Mouse (Mus musculus): Measurements from ENCODE around the gene Gm20388. TPM values are rescaled to one million over a fixed set of nuclear protein-coding genes. Genes with fewer than 3 reads are reported as not detected.

Gm20388 gene
- polyA plus RNA-seq, 1 experiment from 2014 or later = 3.6 TPM

DNA sequence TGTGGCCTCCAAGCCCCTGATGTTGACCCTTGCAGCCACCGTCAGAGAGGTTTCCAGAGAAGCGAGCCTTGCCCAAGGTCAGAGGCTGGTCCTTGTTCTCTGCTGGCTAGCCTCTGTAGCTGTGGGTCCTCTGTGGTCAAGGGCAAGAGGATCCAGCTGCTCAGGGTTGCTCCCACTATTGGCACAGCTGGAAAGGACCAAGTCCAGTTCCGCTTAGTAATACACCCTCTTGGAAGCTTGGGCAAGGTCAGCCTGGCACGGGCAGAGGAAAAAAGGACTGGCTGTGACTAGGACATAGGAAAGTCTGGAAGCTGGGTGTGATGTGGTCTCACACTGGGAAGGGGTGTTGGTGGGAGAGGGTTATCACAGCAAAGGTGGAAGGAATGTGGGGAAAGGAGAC is 538.5 kb downstream of the Gm20388 start:
- DNase-seq (ENCODE audit: low spot score) = no peak
- H3K4me3 ChIP-seq = peak overlapping the region; percentile 36; the same call in 1 of the 2 replicates
- peaks cover 59% of the 10 kb centered on the region for H3K4me1 ChIP-seq
- H3K27me3 ChIP-seq (replicated peaks; ENCODE audit: low read depth, poor library complexity, severe bottlenecking) = peaks cover 69% of the 10 kb centered on the region
- H3K9me3 ChIP-seq = no peaks in the 10 kb centered on the region
- WGBS = 73% methylated on average over 4 of the region's 4 CpGs
- H3K27ac ChIP-seq (replicated peaks) = peak overlapping the region; percentile 73; the same call in 1 of the 2 replicates
- H3K36me3 ChIP-seq (replicated peaks) = no peaks in the 10 kb centered on the region

DNA sequence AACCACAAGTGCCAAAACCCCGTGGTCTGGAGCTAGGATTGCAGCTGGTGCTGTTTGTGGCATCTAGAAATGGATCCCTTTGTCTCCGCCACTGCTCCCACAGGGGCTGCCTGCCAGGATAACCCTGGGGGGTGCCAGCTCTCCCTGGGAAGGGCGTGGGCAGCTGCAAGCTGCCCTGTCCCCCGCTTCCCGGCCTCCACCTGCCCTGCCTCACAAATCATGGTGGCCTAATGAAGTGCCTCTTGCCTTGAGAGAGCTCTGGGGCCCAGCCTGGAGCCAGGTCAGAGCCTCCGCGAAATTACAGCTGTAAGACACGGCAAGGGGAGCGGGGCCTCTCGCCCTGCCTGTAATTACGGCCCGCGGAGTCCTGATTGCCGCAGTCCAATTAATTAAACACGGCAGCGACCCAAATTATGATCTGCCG is 539.0 kb downstream of the Gm20388 start:
- H3K4me1 ChIP-seq = peaks cover 58% of the 10 kb centered on the region
- H3K9me3 ChIP-seq = no peaks in the 10 kb centered on the region
- peak overlapping the region; percentile 73 for H3K27ac ChIP-seq (replicated peaks)
- H3K27me3 ChIP-seq (replicated peaks; ENCODE audit: low read depth, poor library complexity, severe bottlenecking) = peaks cover 69% of the 10 kb centered on the region
- 20% methylated on average over 17 of the region's 17 CpGs for WGBS
- DNase-seq (ENCODE audit: low spot score) = peak; percentile 56
- no peaks in the 10 kb centered on the region for H3K36me3 ChIP-seq (replicated peaks)
- peak overlapping the region; percentile 36 for H3K4me3 ChIP-seq

DNA sequence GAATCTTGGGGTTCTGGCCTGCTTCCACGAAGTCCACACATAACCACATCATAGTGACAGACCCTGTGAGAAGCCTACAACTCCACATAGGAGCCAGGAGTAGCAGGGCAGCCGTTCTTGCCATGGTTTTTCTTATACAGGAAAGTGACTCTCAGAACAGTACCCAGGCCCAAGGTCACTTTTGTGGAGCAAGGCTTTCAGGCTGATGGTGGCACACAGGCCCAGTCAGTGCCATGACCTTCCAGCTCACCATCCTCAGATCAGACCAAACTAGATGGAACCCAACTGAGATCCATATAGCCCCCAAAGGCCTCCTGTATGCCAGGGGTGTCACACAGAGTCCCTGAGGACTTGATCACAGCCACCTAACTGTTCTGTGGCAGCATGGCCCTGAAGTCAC is 541.5 kb downstream of the Gm20388 start:
- no peaks in the 10 kb centered on the region for H3K9me3 ChIP-seq
- no peak for DNase-seq (ENCODE audit: low spot score)
- H3K27me3 ChIP-seq (replicated peaks; ENCODE audit: low read depth, poor library complexity, severe bottlenecking) = peaks cover 69% of the 10 kb centered on the region
- WGBS = 91% methylated on average over 2 of the region's 2 CpGs
- H3K4me3 ChIP-seq = no peak overlapping the region
- H3K4me1 ChIP-seq = peaks cover 66% of the 10 kb centered on the region
- no peak overlapping the region for H3K27ac ChIP-seq (replicated peaks)
- H3K36me3 ChIP-seq (replicated peaks) = no peaks in the 10 kb centered on the region

DNA sequence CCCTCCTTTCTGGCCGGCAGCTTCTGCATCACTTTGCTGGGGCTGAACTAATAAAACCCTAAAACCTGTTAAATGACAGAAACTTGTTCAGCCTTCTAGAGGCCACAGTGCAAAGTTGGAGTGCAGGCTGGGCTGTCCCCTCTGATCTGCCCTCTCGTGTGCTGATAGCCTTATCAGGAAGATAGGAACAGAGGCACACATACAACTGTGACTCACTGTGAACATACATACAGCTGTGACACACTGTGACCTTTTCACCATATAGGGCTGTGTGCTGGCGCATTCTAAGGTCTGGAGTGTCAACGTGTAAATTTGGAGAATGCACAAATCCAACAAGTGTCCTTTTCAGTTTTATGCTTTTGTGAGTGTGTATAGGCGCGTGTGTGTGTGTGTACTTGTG is 543.8 kb downstream of the Gm20388 start:
- Histone ChIP-seq H3K9me3 (no peaks in the 10 kb centered on the region), H3K27ac (replicated peaks) (no peak overlapping the region), H3K36me3 (replicated peaks) (no peaks in the 10 kb centered on the region), H3K4me3 (no peak overlapping the region), H3K27me3 (replicated peaks; ENCODE audit: low read depth, poor library complexity, severe bottlenecking) (peaks cover 61% of the 10 kb centered on the region), H3K4me1 (peaks cover 62% of the 10 kb centered on the region)
- WGBS = 79% methylated on average over 6 of the region's 6 CpGs
- DNase-seq (ENCODE audit: low spot score) = no peak

DNA sequence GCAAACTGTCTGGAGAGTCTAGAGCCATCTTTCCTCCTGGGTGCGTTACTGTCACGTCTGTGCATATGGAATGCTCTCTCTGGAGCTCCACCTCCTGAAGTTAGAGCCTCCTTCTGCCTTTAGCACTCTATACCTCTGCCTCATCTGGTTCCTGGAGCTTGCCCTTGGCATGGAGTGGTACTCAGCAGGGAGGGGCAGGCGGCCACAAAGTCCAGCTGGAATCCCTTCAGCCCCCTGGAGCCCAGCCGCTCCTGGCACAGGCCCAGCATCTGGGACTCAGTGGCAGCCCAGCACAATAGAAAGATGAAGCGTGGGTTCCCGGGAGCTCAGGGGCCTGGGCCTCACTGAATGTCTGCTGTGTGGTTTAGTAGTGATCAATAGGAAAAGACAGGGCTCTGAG is 549.7 kb downstream of the Gm20388 start:
- peaks cover 74% of the 10 kb centered on the region for H3K4me1 ChIP-seq

DNA sequence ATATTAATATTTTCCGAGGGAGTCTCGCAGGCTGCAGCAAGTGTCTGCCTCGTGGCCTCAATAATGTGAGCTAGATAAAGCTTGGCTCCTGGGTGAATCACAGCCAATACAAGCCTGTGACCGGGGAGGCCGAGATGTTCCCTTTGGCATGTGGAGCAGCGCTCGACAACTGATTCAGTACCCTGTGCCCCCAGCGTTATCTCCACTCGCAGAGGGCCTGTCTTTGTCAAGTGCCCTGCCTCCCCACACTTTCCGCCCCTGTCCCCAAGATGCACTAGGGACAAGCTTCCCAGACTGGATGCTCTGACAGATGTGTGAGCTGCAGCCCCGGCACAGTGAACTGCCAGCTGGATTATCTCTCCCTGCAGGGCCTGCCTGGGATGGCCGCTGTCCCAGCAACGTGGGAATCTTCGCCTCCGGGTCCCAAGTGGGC is 551.5 kb downstream of the Gm20388 start:
- H3K9me3 ChIP-seq = no peaks in the 10 kb centered on the region
- 44% methylated on average over 15 of the region's 15 CpGs for WGBS
- no peak overlapping the region for H3K4me3 ChIP-seq
- DNase-seq (ENCODE audit: low spot score) = no peak
- no peak overlapping the region for H3K27ac ChIP-seq (replicated peaks)
- no peaks in the 10 kb centered on the region for H3K36me3 ChIP-seq (replicated peaks)
- peaks cover 71% of the 10 kb centered on the region for H3K27me3 ChIP-seq (replicated peaks; ENCODE audit: low read depth, poor library complexity, severe bottlenecking)
- H3K4me1 ChIP-seq = peaks cover 72% of the 10 kb centered on the region

More for the DNA sequence above, 549.7 kb downstream of the Gm20388 start:
- WGBS = 71% methylated on average over 6 of the region's 6 CpGs
- no peak for DNase-seq (ENCODE audit: low spot score)
- Histone ChIP-seq H3K4me3 (no peak overlapping the region), H3K27me3 (replicated peaks; ENCODE audit: low read depth, poor library complexity, severe bottlenecking) (peaks cover 63% of the 10 kb centered on the region), H3K36me3 (replicated peaks) (no peaks in the 10 kb centered on the region), H3K9me3 (no peaks in the 10 kb centered on the region), H3K27ac (replicated peaks) (0 out of 2 replicates have a peak overlapping the region, but pooled peaks have one; percentile 37)

DNA sequence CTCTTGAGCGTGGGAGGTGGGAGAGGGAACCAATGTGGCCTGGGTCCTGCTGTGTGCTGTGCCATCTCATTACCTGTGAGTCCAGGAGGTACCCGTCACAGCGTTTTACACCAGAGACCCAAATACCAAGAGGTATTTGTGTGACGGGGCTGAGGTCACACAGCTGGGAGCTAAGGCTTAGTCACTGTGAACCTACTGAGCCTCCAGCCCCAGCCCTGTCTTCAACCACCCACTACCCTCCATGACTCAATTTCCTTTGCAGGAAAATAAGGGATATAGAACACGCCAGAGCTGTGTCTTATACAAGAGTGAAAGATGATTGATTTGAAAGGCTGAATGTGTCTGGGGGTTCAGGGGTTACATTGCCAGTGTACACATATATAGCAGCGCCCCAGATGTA is 552.0 kb downstream of the Gm20388 start:
- WGBS = 81% methylated on average over 6 of the region's 6 CpGs
- Histone ChIP-seq H3K4me1 (peaks cover 75% of the 10 kb centered on the region), H3K9me3 (no peaks in the 10 kb centered on the region), H3K4me3 (no peak overlapping the region), H3K27me3 (replicated peaks; ENCODE audit: low read depth, poor library complexity, severe bottlenecking) (peaks cover 76% of the 10 kb centered on the region), H3K27ac (replicated peaks) (no peak overlapping the region), H3K36me3 (replicated peaks) (no peaks in the 10 kb centered on the region)
- no peak for DNase-seq (ENCODE audit: low spot score)

DNA sequence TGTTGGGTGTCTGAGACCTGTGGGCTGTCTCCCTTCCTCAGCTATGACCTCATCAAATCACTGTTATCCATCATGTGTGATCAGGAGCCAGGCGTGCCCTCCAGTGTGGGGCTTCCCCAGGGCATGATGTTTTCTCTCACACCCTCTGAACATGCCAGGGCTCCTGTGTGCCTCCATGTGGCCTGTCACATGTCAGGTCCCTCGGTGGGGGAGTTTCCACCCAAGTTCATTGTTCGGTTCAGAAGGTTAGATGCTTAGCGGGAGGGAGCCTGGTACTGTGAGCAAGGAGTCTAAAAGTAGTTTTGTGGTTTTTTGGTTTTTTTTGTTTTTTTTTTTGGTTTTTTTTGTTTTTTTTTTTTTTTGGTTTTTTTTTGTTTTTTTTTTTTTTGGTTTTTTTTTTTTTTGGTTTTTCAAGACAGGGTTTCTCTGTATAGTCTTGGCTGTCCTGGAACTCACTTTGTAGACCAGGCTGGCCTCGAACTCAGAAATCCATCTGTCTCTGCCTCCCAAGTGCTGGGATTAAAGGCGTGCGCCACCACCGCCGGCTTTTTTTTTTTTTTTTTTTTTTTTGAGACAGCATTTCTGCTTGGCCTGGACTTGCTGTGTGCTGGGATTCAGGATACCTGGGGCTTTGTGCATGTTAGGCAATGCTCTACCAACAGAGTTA is 553.4 kb downstream of the Gm20388 start:
- Histone ChIP-seq H3K27ac (replicated peaks) (no peak overlapping the region), H3K4me1 (peaks cover 78% of the 10 kb centered on the region), H3K36me3 (replicated peaks) (no peaks in the 10 kb centered on the region), H3K4me3 (no peak overlapping the region), H3K27me3 (replicated peaks; ENCODE audit: low read depth, poor library complexity, severe bottlenecking) (peaks cover 76% of the 10 kb centered on the region), H3K9me3 (no peaks in the 10 kb centered on the region)
- WGBS = 90% methylated on average over 9 of the region's 9 CpGs
- DNase-seq (ENCODE audit: low spot score) = no peak

DNA sequence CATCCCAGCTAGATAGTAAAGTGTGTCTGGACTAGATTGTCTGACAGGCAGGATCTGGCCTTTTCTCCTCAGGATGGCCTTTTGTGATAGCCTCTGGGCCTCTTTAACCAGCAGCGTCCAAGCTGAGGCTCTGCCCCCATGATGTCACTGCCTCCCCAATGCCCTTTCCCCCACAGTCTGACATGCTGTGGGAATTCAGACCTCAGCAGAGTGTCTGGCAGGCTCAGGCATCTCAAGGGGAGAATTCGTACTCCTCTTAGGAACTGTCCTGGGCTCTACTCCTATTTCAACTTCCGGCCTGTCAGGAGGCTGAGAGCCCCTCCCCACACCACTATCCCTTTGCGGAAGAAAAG is 553.9 kb downstream of the Gm20388 start:
- Histone ChIP-seq H3K27ac (replicated peaks) (0 out of 2 replicates have a peak overlapping the region, but pooled peaks have one; percentile 41), H3K4me3 (no peak overlapping the region), H3K4me1 (peaks cover 74% of the 10 kb centered on the region), H3K9me3 (no peaks in the 10 kb centered on the region), H3K36me3 (replicated peaks) (no peaks in the 10 kb centered on the region), H3K27me3 (replicated peaks; ENCODE audit: low read depth, poor library complexity, severe bottlenecking) (peaks cover 70% of the 10 kb centered on the region)
- 43% methylated on average over 4 of the region's 4 CpGs for WGBS
- no peak for DNase-seq (ENCODE audit: low spot score)

DNA sequence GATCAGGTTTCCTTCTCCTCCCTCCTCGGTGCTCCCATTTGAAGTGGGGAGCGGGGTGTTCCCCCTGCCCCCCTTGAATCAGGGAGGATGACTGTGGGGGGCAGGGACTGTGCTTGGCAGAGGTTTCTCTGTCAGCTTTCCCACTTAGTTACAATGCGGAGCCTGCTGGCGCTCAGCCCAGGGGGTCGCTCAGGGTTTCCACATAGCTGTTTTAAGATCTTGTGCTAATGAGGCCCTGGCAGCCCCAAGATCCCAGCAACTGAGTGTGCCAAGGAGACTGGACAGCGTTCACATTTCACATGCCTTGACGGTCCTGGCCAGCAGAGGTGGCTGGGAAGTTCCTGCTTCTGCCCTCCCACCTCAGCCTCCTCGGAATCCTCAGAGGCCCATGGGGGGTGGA is 555.1 kb downstream of the Gm20388 start:
- Histone ChIP-seq H3K27ac (replicated peaks) (peak overlapping the region; percentile 37; the same call in 1 of the 2 replicates), H3K9me3 (no peaks in the 10 kb centered on the region), H3K27me3 (replicated peaks; ENCODE audit: low read depth, poor library complexity, severe bottlenecking) (peaks cover 59% of the 10 kb centered on the region), H3K36me3 (replicated peaks) (no peaks in the 10 kb centered on the region), H3K4me1 (peaks cover 71% of the 10 kb centered on the region), H3K4me3 (no peak overlapping the region)
- 25% methylated on average over 8 of the region's 8 CpGs for WGBS
- DNase-seq (ENCODE audit: low spot score) = no peak

DNA sequence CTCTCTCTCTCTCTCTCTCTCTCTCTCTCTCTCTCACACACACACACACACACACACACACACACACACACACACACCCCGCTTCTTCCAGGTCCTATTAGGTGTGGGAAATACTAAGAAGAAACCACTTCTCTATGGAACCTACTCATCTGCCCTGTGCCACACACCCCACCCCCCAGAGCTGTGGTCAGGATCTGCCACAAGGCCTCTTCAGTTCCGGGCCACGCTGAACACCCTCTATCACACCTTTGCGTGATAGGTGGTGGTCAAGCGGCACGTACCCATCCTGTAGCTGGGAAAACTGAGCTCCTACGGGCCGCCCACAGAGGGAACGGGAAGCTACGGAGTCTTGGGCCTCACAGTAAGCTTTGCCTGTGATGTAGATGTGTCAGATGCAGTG is 555.6 kb downstream of the Gm20388 start:
- Histone ChIP-seq H3K4me1 (peaks cover 71% of the 10 kb centered on the region), H3K27ac (replicated peaks) (no peak overlapping the region), H3K36me3 (replicated peaks) (no peaks in the 10 kb centered on the region), H3K4me3 (no peak overlapping the region), H3K27me3 (replicated peaks; ENCODE audit: low read depth, poor library complexity, severe bottlenecking) (peaks cover 54% of the 10 kb centered on the region), H3K9me3 (no peaks in the 10 kb centered on the region)
- DNase-seq (ENCODE audit: low spot score) = no peak
- WGBS = 51% methylated on average over 10 of the region's 10 CpGs

DNA sequence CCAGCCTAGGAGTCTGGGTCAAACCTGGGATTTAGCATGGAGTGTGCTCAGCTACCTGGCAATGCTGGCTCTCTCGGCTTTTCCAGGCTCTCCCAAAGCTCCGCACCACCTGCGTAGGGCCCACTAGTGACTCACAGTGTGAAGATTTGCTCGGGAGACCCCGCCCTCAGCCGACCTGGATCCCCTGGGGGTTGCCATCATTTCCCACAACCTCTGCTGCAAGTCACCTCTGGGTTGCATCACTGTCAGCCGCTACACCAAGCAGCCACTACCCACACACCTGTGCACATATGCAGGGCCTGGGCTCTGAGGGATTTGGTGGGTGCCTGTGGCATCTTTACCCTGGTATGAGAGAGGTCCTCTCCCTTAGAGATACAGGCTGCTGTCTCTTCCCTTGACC is 557.0 kb downstream of the Gm20388 start:
- H3K27me3 ChIP-seq (replicated peaks; ENCODE audit: low read depth, poor library complexity, severe bottlenecking) = peaks cover 47% of the 10 kb centered on the region
- no peak overlapping the region for H3K27ac ChIP-seq (replicated peaks)
- no peaks in the 10 kb centered on the region for H3K36me3 ChIP-seq (replicated peaks)
- H3K4me3 ChIP-seq = no peak overlapping the region
- DNase-seq (ENCODE audit: low spot score) = no peak
- 88% methylated on average over 7 of the region's 7 CpGs for WGBS
- no peaks in the 10 kb centered on the region for H3K9me3 ChIP-seq
- H3K4me1 ChIP-seq = peaks cover 71% of the 10 kb centered on the region

DNA sequence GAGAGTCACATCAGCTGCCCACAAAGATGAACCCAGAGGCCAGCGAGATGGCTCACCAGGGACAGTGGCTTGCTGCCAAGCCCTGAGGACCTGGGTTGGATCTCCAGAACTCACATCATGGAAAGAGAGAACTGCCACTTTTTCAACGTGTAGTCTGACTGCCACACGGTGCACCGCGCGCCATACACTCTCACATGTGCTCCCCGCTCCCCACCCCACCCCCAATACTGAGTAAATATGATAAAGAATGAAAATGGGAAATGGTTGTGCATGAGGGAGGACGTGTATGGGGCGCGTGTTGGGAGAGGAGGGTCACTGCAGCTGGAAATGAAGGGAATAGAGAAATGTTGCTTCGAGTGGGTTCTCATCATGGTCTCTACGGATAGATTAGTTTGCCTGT is 559.5 kb downstream of the Gm20388 start:
- Histone ChIP-seq H3K36me3 (replicated peaks) (no peaks in the 10 kb centered on the region), H3K27ac (replicated peaks) (no peak overlapping the region), H3K4me1 (peaks cover 89% of the 10 kb centered on the region), H3K4me3 (no peak overlapping the region), H3K9me3 (no peaks in the 10 kb centered on the region), H3K27me3 (replicated peaks; ENCODE audit: low read depth, poor library complexity, severe bottlenecking) (peaks cover 40% of the 10 kb centered on the region)
- no peak for DNase-seq (ENCODE audit: low spot score)
- WGBS = 92% methylated on average over 12 of the region's 12 CpGs

All from embryonic facial prominence, embryonic 10.5 days (tissue).